Mouse (Mus musculus): ENCODE results near the gene Dock10. TPM values are rescaled to one million over a fixed set of nuclear protein-coding genes. Genes with fewer than 3 reads are reported as not detected.

Dock10 gene
- total RNA-seq, 2 experiments from 2014 or later: 16.1 to 16.3 TPM

GRCm38 (mm10) chr1:80656389-80656788 is 101.9 kb downstream of the Dock10 start:
- no peak for DNase-seq

DNA sequence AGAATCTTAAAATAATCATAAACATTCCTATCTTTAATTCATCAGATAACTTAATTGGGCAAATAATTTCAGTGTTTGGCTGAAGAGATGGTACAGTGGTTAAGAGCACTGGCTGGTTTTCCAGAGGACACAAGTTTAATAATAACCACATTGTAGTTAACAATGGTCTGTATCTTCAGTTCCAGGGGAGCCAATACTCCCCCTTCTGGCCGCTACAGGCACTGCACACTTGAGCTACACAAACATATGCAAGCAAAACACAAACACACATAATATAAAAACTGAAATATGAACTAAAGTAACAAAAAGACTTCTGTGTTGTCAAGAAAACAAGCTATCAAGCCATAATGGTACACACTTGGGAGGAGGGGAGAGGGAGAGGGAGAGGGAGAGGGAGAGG is 102.5 kb downstream of the Dock10 start:
- DNase-seq: no peak

- no peak for DNase-seq
Observed at GRCm38 (mm10) chr1:80655195-80655594, 103.1 kb downstream of the Dock10 start.

GRCm38 (mm10) chr1:80654177-80654576 is 104.2 kb downstream of the Dock10 start:
- DNase-seq: no peak

- no peak for DNase-seq
Observed at GRCm38 (mm10) chr1:80652803-80653202, 105.5 kb downstream of the Dock10 start.

DNA sequence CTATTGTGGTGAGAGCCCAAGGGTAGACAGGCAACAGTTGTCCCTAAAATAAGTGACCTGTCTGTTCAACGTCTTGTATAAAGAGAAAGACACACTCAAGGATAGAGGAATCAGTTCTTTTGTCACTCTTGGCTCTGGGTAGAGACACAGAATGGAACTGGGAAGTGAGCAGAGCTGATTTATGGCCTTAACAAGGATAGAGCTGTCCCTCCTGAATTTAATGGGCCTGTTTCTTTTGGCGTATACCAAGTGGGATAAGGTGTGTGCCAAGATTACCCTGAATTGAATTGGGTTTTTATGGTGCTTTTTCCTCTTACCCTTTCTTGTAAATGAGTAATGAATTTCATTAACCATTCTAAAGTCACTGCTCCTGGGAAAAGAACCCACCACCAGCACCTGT is 106.2 kb downstream of the Dock10 start:
- no peak for DNase-seq

GRCm38 (mm10) chr1:80646602-80647001 is 111.7 kb downstream of the Dock10 start:
- no peak for DNase-seq

DNA sequence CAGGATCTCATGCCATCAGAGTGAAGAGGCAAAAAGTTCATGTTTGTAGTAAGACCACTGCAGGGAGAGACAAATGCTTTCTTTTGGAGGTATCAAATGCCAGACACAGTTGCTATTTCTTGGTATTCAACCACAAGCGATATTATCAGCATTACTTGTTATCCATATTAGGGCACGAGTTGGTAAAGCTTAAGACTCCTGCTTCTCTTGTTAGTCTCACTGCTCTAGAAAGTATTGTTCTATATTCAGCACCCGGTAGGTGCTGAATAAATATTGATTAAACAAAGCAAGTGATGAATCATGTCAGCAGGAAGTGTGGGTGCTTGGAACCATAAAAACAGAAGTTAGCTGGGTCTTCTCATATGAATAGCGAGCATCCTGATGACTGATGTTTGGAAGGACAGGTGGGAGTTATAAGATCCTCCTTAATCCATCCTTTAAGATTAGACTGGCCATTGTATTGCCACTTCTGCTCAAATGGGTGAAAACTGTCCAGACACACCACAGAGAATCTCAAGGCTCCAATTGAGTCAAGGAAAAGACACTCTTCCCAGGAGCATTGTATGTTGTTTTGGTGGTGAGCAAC is 114.4 kb downstream of the Dock10 start:
- no peak for DNase-seq

DNA sequence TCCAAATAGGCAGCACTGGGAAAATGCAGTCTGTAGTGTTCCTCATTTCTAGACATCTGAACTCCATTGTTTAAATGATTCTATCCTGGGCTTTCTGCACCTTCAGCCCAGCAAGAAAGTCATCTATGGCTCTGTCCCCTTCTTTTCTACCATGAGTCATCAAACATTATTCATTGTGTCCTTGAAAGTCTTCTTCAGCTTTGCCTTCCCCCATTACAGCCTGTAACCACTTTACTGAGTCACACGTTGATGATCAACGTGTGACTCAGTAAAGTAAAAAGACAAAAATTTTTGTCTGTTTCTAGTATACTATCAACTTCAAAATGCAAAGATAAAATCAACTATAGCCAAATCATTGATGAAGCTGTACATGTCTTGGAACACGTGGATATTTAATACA is 116.5 kb downstream of the Dock10 start:
- no peak for DNase-seq

DNA sequence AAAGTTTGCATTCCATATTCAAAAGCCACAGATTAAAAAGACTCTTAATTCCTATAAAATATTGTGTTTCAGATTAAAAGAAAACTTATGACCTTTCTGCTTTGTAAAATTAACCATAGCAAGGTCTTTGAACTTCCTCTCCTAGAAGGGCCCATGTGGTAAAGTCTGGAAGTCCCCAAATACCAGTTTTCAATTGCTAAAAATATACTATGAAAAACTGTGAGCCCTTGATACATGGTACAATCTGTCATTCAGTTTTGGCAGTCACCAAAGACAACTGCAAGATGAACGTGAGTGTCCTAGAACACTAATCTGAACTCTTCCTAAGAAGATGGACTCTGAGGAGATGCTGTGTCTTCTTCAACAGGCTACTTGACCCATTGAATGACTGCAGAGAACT is 117.0 kb downstream of the Dock10 start:
- DNase-seq: no peak

- DNase-seq: no peak
Observed at GRCm38 (mm10) chr1:80639553-80639952, 118.8 kb downstream of the Dock10 start.

- DNase-seq: no peak
Observed at GRCm38 (mm10) chr1:80637214-80637705, 121.1 kb downstream of the Dock10 start.

- DNase-seq: no peak
Observed at GRCm38 (mm10) chr1:80635825-80636224, 122.5 kb downstream of the Dock10 start.

GRCm38 (mm10) chr1:80633536-80633935 is 124.8 kb downstream of the Dock10 start:
- DNase-seq: no peak

DNA sequence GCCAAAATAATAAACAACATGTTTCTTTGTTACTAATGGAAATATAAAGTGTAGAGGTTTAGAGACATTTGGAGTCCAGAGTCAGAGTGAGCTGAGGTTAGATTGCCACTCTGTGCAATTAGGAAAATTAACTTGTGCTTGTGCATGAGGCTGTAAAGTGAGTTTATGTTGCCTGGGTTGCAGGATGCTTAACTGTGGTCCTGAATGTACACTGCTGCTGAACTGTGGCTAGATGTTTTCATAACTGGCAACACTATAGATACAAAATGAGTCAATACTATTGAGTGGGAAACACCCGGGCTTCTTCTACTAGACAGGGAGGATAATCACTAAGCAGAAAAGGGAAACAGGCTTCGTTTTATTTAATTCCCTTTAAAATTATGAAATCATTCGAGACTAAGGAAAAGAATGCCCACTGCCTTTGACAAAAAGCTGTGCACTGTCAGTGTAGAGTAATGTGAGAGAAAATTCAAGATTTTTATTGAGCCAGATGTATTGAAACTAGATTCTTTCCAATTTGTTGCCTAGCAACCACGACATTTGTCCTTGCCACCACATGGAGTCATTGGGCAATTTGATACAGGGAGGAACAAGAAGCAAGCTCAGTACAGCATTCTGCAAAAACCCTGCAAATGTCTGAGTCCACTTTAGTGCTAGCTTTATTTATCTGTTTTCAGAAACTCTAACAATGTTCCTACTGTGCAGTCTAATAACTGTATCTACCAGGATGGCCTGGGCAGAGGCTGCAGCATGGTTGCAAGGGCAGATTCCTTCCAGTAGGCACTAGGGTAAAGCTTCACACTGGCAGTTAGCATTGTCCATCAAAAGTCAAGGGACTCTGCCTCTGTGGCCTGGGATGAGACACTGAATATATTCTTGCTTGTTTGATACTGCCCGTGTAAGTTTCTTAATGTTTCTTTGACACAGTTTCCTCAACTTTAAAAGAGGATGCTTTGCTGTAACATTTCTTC is 127.9 kb downstream of the Dock10 start:
- DNase-seq: peak in 1 of 2 experiments; percentile 12

DNA sequence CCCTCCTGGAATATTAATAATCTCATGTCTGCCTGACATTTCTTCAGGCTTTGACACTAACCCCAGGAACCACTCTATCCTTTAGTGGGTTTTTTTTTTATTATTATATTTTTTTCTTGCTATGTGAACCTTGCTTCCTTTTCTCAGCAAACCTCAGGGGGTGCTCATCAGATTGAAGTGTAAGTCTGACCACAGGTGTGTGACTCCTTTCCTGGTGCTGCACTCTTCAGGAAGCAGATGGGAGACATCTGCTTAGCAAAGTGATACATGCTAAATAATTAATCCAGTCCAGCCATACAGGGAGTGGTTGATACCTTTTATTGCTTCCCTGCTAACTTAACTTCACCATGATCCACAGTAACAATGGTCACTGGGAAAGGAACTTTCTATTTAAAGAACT is 130.3 kb downstream of the Dock10 start:
- DNase-seq: no peak

DNA sequence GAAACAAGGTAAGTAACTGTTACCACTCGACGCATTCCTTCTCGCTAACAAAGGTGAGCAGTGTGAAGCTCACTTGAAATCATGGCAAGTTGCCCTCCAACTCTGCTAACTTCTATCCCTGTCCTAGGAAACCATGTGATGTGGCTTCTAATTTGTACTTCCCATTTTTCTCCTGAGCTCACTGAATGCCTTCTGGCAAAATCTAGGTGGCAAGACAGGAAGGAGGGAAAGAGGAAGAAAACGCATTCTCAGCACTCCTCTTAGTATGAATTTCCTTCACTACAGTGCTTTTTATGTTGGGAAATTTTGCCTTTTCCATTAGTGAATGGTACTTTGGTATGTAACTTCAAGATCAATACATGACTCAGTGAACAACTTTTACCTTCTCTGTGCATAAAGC is 131.5 kb downstream of the Dock10 start:
- DNase-seq: no peak

DNA sequence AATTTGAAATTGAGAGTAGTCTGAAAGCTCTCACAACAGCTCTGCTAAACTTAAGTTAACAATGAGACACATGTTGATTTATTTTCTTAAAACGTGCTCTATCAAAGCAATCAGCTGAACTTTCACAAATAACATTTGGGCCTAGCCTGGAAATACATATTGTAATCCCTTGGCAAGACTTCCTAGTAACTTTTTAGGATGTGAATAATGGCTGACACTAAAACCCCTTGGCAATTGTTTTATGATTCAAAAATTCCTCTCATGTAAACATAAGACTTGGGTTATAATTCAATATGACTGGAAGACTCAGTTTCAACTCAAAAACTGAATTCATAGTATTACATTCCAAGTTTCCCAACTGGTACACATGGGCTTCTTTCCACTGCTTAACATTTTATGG is 133.0 kb downstream of the Dock10 start:
- no peak for DNase-seq

- no peak for DNase-seq
Observed at GRCm38 (mm10) chr1:80624552-80624951, 133.8 kb downstream of the Dock10 start.

DNA sequence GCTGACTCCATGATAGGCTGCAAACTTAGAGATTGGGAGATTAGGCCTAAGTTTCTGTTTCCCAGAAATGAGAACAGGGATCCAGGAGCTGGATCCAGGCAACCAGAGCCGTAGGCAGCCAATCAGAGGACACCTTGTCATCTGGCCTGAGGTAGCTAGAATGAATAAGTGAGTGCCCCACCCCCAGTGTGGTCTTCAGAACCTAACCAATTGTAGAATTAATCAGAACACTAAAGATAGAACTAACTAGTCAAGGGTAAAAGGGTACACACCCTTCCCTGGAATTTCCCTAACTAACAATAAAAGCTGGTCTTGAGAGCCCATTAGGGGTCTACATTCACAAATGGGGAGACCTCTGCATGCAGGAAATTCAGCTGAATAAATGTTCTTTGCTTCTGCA is 135.7 kb downstream of the Dock10 start:
- DNase-seq: no peak

GRCm38 (mm10) chr1:80619100-80619499 is 139.2 kb downstream of the Dock10 start:
- no peak for DNase-seq

GRCm38 (mm10) chr1:80616671-80617070 is 141.7 kb downstream of the Dock10 start:
- no peak for DNase-seq

DNA sequence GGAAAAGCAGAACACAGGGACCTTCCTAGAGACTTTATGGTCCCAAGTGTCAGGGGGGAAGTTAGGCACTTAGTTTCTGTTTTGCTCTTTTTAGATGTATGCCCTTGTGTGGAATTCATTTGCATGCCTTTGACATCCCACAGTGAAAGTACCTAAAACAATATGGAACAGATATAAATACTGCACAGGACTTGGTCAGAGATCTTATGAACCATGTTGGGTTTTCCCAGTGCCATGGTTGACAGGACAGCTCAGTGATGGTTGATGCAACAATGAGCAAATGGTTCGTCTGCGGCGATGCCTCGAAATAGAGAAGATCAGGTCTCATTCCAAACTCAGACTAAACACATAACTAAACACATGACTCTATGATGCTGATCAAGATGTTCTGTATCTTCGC is 143.6 kb downstream of the Dock10 start:
- no peak for DNase-seq
